Mouse (Mus musculus): Measurements from ENCODE around the gene Map3k6.

DNA sequence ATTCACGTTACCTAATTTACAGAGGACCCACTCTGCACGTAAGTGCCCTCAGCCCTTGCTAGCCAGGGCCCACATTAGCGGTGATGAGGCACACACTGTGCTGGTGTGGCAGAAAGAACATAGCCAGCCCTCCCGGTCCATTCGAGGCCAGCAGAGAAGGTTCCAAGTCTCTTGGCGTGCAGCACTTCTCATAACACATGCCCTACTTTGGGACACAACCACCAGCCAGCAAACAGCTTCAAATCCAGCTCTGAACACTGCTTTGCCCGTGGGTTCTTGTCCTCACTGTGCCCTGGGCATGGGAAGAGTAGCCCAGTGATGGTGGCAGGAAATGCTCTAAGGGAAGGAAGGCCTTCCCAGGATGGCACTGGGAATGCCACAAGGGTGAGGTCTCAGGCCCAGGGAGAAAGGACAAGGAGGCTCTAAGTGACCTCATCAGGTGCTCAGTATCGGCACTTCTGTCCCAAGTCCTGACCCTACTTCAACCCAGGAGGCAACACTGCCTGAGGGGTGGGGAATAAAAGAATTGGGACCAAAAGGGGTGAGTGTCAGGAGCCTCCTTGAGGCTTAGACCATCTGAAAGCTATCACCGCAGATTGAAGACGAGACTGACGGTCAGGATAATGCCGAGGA lies 25.7 kb downstream of the Map3k6 start:
- TF ChIP-seq POLR2A (IDR thresholded peaks at IDR 0.05; ENCODE audit: low read depth, low read length): no peak
- TF ChIP-seq CTCF (IDR thresholded peaks at IDR 0.05; ENCODE audit: extremely low read depth, insufficient read depth, insufficient read length, insufficient replicate concordance): no peak

All from spleen, adult 2 months (tissue).